Mouse (Mus musculus) Muller cell, postnatal 12 days (primary cell): ENCODE measurements around the gene Ube4a.
"Not testable (repeated sequence)": the region's sequence is repeated elsewhere in the genome, so short reads cannot be mapped to it uniquely, and the experiment has no call there.

Experiments used
- DNase-seq: peaks from one replicate; pipeline ENCODE4 v3.0.0-alpha.2; 2015; ENCODE audit errors: inconsistent ontology term

Ube4a gene

DNA sequence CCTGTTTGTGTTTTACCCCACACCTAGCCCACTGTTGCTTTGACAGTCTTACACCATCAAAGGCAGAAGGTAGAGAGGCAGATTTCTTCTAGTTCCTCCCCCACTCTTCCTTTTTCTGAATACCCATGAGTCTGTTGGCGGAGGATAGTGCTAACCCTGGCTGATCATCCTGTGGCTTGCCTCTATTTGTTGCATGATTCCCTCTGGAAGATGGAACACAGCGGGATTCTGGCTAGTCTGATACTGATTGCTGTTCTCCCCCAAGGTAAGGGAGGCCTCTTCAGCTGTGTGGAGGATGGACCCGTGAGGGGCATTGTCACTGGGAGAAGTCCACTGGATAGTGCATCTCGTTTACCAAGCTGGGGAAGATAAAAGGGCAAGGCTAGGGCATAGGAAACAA, 16.3 kb upstream of the Ube4a start, which contains the start of gene Cd3d:
Cd3d (plus strand) TSS at position 111 of the 400 bp plus-strand sequence.
- no peak for DNase-seq

- DNase-seq = no peak
These were observed 15.7 kb upstream of the Ube4a start for GRCm38 (mm10) chr9:44981104-44981503.

- DNase-seq = no peak
These were observed 14.8 kb upstream of the Ube4a start, which contains the start of gene Cd3g for GRCm38 (mm10) chr9:44980242-44980641. TSS of gene Cd3g (minus strand) at chr9:44980431.

DNA sequence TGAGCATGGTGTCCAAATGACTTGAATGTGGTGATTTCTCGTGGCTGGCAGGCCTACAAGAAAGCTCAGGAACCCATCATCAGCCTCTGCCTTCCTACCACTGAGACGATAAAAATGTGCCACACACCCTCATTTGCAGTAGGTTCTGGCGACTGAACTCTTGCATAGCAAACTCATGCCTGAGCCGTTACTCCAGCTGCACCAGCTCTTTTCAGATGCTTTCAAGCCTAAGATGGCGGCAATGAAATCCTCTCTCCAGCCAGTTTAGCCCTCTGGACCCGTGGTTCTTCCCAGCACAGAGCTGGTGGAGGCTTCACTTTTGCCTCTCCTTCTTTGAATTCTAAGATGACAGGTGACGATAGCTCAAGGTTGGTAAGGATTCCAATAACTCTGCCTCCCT, 14.4 kb upstream of the Ube4a start:
- no peak for DNase-seq

DNA sequence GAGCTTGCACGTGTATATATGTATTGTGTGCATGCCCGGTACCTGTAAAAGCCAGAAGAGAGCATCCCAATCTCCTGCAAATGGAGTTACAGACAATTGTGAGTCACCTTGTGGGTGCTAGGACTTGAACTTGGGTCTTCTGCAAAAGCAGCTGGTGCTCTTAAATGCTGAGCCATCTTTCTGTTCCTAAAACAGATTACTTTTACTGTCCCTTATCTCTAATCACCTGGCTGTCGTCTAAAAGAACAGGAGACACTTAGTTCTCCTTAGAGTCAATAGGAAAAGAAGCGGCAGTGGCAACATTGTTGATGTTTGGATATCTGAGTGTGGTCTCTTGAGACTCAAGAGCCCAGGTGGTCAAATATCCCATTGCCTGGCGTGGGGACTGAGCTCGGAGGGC, 12.4 kb upstream of the Ube4a start:
- DNase-seq = no peak

- DNase-seq = no peak
These were observed 4.0 kb upstream of the Ube4a start for GRCm38 (mm10) chr9:44969450-44969849.

- DNase-seq = not testable (repeated sequence)
These were observed 2.4 kb upstream of the Ube4a start for GRCm38 (mm10) chr9:44967763-44968162.

- DNase-seq = peak; percentile 59
These were observed 1.4 kb upstream of the Ube4a start for GRCm38 (mm10) chr9:44966815-44967242.

DNA sequence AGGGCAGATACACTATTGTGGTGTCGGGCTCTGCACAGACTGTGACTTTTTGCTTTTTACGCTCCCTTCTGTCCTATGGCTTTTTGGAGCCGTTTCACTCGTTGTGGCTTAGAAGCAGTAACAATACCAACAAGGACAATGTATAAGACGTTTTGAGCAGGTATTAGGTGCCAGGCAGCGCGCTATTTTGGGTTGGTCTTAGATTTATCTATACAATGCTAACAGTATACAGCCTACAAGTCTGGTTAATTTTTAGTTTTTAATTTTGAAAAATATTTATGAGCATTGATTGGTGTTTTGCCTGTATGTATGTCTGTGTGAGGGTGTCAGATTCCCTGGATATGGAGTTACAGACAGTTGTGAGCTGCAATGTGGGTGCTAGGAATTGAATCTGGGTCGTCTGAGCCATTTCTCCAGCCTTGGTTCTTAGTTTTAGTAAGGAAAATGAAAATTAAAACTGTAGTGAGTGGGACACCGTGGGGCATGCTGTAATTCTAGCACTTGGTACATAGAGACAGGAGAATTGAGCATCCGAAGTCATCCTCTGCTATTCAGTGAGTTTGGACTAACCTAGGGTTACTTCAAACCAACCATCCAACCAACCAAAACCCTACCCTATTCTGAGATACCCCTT, 550 bp upstream of the Ube4a start:
- DNase-seq = no peak

GRCm38 (mm10) chr9:44954432-44954831, 11.0 kb downstream of the Ube4a start:
- no peak for DNase-seq

DNA sequence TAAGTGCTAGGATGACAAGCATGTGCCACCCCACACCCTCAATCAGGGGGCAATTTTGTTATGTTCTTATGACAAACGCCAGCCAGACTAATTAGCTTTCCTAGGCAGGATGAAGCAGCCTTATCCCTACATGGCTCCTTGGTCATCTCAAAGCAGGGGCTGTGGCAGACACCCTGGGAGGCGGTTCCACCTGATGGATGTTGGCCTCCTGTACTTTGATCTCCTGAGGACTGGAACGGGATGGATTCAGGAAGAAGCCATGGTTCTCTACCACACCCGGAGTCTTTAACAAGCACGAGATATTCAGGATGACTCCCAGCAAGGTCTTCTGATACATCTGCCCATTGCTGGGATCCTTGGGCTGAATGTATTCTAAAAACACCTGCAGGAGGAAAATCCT, 17.6 kb downstream of the Ube4a start:
- DNase-seq = no peak

GRCm38 (mm10) chr9:44946185-44946695, 19.2 kb downstream of the Ube4a start:
- DNase-seq = no peak

DNA sequence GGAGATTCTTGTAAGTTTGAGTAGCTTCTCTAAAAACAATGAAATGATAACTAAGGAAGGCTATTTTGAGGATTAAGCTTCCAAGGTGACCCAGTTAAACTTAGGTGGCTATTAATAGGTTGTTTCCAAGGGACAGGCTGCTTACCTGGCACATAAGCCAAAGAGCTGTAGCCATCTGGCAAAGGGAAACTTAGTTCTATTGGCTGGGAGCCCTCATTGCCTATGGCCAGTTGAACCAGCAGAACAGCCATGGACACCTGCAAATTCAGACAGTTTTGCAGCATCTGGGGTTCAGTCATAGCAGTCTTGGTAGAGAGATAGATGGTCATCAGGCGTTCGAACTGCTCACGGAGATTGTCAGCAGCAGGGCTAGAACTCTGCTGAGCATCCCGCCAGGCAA, 23.0 kb downstream of the Ube4a start:
- no peak for DNase-seq

DNA sequence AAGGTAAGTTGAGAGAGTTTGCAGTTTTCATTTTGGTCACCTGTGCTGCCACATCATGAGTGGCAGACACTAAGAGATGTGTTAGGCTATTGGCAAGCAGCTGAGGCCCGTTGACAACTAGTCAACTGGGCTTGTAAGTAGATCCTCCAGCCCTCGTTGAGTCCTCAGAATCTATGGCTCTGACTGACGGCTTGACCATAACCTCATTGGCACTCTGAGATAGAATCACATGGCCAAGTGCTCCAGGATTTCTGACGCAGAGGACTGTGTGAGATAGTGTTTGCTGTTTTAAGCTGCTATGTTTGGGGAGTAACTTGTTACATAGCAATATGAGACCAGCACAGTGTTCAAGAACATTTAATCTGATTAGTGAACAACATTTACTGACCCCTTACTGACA, 23.6 kb downstream of the Ube4a start:
- DNase-seq = no peak

DNA sequence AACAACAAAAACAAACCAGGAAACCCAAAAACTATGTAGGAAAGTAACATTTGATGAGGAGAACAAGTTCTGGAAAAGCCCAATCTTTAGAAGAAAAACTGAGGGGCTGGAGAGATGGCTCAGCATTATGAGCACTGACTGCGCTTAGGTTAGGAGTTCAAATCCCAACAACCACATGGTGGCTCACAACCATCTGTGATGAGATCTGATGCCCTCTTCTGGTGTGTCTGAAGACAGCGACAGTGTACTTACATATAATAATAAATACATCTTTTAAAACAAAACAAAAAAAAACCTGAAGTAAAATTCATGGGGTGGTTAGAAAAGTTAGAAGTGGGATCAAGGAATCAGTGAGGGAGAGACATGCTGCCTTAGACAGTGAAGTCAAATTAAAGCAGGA, 43.9 kb downstream of the Ube4a start:
- no peak for DNase-seq

GRCm38 (mm10) chr9:44921123-44921468, 44.3 kb downstream of the Ube4a start:
- DNase-seq = no peak

DNA sequence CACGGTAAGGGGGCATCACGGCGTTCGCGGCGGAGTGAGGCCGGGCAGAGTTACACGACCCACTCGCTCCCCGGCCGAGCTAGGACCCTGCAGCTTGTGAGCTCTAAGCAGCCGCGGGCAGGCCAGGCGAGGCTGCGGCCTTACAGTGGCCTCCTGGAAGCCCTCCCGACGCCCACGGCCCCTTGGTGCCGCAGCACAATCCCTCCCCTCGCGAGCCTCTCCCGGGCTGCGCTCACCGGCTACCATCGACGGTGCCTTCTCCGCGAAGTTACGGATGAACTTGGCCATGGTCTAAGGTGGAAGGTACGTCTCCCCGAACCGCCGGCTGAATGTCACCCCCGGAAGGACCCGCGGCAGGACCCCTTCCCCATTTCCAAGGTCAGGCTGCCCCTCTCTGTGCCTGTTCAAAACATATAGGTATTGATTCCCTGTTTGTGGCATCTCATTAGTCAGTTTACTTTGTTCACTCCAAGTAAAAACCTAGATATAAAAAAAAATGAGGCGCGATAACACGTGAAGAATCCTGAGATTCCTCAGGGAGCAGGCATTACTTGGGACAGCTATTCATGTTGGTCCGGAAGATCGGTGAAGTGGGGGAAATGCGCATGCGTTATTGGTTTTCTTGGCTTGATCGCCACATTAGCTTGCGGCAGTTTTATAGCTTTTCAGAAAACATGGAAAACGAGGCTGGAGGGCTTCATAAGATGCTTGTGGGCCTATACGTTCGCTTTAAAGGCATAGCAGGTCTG, 44.9 kb downstream of the Ube4a start, which contains the start of gene Atp5l:
Atp5l (minus strand) TSS at position 369 of the 749 bp plus-strand sequence.
- DNase-seq = peak; percentile 97

- no peak for DNase-seq
These were observed 45.8 kb downstream of the Ube4a start for GRCm38 (mm10) chr9:44919606-44920005.

DNA sequence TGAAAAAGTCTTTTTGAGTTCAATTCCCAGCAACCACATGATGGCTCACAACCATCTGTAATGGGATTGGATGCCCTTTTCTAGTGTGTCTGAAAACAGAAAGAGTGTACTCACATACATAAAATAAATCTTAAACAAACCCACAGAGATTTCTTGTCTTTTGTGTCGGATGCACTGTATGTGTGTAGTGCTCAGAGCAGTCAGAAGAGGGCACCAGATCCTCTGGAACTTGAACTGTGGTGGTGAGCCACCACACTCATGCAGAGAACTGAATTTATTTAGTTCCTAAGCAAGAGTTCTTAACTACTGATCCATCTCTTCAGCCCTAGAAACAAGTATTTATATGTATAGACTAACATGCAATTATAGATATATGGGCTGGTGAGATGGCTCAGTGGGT, 49.2 kb downstream of the Ube4a start:
- no peak for DNase-seq

DNA sequence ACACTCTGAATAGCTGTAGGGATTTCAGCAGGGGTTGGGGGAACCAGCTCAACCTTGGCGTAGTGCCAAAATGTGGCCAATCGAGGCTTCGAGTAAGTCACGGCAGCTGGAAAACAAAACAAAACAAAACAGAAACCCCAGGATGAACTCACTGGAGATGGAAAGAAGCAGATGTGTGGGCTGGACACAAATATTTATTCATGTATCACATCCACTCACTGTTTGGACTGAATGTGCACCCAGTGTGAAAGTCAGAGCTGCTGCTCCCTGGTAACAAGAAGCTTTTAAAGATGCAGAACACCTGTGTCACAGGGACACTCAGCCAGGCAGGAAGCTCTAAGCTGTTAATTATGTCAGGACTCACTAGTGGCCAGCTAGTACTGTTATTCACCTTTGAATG, 50.7 kb downstream of the Ube4a start:
- DNase-seq = no peak

DNA sequence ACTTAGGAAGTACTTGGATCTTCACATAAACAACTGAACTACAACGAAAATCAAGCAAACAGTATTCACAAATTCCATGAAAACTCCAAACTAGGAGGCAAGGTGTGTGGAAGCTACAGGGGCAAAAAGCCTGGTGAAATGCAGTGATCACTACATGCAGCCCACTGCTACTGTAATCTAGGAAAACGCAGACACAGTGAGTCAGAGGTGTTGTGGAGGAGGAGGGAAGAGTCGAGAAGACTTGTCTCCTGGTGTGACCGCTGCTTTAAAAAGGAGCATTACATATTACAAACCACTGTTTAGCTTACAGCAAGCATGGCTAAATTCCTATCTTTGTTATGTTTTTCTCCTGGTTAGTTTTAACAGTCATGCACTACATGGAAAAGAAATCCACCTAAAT, 54.0 kb downstream of the Ube4a start:
- no peak for DNase-seq

- peak; percentile 46 for DNase-seq
These were observed 59.8 kb downstream of the Ube4a start for GRCm38 (mm10) chr9:44905620-44906019.

- DNase-seq = peak; percentile 96
These were observed 60.4 kb downstream of the Ube4a start for GRCm38 (mm10) chr9:44904964-44905363.
